Mouse (Mus musculus) liver, adult 2 months (tissue): ENCODE data around the gene Gpc6.

Experiments
- CTCF ChIP-seq: fragments of 200-500 bp; IDR thresholded peaks from 2 replicates; pipeline ENCODE4 v1.5.1; 2011; ENCODE audit warnings: low read depth, low read length, control low read depth
- POLR2A ChIP-seq: fragments of 200-500 bp; IDR thresholded peaks from 2 replicates; pipeline ENCODE4 v1.6.1; 2011; ENCODE audit warnings: low read length, control low read depth; ENCODE audit not compliant: insufficient read depth; ENCODE audit errors: extremely low read depth

DNA sequence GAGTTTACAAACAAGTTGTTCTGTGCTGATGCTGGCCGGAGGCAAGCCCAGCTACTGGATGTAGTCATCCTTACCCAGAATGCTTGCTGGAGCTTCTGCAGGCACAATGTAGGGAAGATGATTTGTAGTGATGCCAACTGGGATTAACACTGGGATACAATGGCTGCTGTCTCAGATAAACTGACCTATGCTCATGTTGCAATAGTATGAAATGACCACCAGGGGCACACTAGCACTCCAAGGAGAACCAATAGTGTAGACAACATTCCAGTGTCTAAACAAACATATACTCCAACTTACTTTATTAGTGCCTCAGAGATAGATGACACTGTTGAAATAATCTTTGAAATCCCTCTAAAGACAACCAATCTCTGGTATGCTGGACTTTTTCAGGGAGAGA, 206.2 kb downstream of the Gpc6 start:
- TF ChIP-seq CTCF (no peak), POLR2A (no peak)
